Mouse (Mus musculus) layer of hippocampus, adult 18-20 months (tissue): Measurements from ENCODE around the gene Adm. TPM values are rescaled to one million over a fixed set of nuclear protein-coding genes. Genes with fewer than 3 reads are reported as not detected.
"Not testable (repeated sequence)": the region's sequence is repeated elsewhere in the genome, so short reads cannot be mapped to it uniquely, and the experiment has no call there.

ENCODE experiments used
- DNase-seq, 2 experiments: peaks; one replicate each; pipeline ENCODE4 v3.0.0; 2022; ENCODE audit warnings: low spot score in 2 of 2
- total RNA-seq, 2 experiments: library from RNA; stranded (reverse); gene quantifications; 2 replicates each; pipeline ENCODE4 v1.2.3; 2021

Gene Adm
- total RNA-seq, 2 experiments from 2014 or later, result 1.5 to 1.6 TPM

DNA sequence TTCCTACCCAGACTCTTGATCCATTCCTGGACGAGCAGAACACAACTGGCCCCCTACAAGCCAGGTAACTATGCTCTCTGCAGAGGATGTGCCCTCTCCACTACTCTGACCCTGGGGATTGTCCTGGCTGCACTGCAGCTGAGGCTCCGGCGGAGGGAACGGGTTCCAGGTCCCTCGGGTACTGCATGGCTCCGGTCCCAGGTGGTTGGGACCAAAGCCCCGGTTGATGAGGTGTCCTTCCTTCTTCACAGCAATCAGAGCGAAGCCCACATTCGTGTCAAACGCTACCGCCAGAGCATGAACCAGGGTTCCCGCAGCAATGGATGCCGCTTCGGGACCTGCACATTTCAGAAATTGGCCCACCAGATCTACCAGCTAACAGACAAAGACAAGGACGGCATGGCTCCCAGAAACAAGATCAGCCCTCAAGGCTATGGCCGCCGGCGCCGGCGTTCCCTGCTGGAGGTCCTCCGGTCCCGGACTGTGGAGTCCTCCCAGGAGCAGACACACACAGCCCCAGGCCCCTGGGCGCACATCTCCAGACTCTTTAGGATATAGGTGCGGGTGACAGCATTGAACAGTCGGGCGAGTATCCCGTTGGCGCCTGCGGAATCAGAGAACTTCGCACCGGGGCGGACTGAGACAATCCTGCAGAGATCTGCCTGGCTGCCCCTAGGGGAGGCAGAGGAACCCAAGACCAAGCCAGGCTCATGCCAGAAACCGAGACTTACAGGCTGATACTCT, 1.3 kb downstream of the Adm start:
- DNase-seq, result peak in 1 of 2 experiments; percentile 15

DNA sequence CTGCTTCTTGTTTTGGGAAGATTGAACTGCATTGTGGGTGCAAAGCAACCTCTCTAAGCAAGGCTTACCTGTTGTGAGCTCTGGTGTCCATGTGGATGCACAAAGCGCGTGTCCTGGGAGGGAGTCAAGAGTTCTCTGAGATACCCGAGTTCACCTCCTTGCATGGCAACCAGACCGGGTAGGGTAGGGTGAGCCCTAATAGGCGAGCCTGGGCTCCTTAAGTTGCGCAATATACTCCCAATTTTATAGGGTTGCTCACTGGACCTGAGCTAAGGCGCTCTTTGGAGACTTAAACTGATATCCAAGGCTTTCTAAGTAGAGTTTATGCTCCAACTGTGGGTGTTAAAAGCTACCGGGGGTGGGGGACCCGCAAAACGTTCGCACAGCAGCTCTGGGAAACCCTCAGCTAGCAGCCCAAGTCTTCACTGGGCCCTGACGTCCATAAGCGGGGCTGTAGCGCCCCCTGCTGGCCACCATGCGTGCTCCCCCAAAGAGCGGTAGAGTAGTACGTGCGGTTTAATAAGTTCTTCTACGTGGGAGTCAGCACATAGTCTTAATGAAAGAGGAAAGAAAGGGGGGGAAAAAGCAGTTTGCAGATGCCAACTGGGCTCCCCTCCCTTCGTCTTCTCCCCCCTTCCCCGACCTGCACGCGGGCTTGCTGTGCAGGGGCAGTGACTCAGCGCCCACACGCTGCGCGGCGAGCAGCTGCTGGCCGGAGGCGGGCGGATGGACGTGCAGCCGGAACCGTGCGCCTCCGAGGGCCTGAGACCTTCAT, 2.6 kb downstream of the Adm start:
- peak; percentile 71 to 90 for DNase-seq

DNA sequence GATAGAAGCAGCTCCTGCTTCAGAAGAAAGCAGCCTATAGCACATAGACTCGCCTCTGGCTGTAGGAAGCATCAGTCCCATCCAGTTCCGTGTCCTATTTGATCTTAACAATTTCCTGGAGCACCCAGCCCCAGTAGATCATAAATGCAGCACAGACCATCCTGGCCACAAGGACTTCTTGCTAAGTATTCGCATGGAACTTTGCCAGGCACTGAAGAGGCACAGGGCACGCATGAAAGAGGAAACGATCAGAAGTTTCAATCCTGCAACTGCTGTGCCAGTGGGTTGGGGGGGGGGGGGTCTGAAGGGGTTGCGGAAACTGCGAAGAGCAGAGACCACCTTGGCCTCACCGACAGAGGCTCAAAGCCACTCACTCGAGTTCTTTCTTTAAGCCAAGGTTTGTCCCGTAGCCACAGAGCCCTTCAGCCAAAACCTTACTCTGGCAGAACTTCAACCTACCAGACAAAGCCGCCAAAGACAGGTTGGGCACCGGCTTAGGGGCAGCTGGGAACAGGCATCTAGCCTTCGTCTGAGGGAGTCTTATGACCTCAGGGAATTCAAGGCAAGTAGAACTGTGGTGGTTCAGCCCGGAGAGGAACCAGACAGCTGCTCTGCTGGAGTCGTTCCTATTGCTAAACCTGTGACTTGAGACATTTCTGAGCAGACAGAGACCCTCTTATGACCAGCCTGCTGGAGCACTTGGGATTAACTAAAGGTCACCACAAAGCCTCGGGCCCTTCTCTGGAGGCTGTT, 3.9 kb downstream of the Adm start:
- no peak for DNase-seq

DNA sequence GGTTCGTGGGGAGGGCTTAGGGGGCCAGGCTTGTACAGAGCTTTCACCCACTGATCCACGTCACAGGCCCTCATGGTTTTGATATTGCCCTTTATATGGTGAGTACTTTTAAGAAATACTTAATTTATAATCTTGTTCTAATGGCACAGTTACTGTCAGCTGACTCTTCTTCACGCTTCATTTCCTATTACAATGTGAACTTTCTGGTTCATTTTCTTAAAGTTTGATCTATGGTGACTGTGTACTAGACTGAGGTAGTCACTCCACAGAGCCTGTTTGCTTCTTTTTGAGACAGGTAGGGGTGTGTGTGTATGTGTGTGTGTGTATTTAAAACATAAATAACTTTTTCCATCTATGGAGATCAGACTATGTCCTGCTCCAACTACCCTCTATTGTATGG, 8.5 kb downstream of the Adm start:
- no peak for DNase-seq

DNA sequence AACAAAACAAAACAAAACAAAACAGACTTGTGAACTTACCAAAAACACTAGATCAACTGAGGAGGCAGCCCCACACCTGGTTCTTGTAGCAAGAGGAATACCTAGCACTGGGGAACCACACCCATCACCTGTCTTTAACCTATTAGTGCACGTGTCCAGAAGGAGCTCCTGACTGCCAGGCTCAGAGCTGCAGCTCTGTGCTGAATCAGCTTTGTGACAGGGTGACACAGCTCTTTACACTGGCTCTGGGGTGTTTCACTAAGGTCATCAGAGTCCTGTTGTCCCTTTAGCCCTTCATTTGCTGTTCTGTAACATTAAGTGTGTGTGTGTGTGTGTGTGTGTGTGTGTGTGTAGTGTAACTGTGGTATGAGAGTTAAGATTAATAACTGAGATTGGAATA, 9.1 kb downstream of the Adm start:
- no peak for DNase-seq

DNA sequence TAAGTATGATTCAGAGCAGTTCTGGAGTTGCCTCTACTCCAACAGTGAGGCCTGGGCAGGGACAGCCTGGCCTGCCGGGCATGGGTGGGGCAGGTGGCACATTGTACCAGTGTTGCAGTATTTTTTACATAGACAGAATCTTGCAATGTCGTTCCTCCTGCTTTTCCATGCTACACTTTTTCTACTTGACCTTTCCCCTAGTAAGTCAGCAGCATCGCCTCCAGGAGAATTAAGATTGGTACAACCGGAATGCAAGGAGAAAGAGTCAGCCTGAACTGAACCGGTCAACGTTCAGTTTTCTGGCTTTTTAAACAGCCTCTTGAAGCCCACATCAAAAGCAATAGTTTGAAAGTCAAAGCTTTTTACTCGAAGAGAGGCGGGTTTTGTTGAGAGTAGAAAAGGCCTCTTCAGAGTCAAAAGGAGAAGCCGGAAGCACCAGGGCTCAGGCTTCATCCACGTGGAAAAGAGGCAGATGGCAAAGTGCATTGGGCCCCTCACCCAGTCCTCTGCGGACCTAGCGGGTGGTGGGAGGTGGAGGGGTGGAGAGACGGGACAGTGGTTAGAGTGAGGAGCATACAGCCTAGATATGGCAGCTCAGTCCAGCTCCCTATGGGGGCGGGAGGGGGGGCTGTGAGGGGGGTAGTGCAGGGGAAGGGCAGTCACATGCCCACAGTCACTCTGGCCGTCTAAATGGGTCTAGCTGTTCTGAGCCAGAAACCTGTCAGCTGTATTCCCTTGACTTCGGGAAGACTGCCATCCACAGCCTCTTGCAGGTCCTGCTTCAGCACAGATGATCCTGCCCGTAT, 11.0 kb downstream of the Adm start:
- no peak for DNase-seq

DNA sequence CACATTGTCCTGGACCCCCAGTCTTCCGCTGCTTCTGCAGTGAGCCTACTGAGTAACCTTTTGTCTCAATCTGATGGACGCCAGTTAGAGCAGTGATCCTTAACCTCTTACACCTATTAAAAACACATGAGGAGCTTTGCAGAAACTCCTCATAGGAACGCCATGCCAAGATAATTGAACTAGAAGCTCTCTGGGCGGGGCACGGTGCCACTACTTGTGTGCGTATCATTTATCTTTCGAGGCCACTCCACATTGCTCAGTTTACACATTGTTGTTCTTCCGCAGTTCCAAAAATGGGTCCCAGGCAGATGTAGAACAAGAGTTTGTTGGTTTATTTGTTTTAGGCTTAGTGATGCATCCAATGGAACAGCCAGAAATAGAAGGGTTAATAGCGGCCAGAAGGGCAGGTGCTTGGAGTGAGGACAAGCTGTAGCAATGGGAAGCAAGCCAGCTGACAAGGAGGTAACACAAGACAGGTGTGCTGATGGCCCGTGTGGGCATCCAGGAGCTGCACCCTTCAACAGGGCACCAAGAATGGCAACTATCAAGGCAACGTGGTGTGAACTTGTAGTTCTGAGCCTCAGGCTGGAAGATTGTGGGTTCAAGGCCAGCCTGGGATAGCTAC, 11.9 kb downstream of the Adm start:
- no peak for DNase-seq

DNA sequence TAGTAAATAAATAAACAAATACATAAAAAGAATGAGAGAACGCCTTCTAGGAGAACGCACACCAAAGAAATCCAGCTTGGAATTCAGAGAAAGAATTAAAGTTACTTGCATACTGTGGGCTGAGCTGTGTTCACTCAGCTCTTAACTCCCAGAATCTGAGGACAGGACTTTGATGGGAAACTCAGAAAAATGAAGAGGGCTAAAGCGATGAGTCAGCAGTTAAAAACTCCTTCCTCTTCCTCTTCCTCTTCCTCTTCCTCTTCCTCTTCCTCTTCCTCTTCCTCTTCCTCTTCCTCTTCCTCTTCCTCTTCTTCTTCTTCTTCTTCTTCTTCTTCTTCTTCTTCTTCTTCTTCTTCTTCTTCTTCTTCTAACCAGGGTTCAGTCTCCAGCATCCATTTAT, 12.5 kb downstream of the Adm start:
- not testable (repeated sequence) for DNase-seq

DNA sequence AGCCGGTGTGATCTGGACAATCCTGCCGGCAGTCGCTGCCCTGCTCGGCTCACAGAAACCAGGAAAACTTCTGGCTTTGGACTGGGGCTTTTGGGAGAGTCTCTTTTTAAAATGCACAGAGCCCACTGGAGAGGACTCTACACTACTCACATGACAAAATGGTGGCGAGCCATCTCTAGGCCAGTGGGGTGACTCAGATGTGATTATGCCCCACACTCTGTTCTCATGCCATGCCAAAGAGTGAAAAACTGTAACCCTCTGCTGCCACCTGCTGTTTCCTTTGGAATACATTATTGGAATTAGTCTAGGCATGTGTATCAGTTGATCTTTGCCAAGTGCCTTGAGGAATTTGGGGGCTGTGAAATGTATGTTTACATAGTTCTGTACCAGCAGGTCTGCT, 17.9 kb downstream of the Adm start:
- DNase-seq, result peak in 1 of 2 experiments; percentile 84

DNA sequence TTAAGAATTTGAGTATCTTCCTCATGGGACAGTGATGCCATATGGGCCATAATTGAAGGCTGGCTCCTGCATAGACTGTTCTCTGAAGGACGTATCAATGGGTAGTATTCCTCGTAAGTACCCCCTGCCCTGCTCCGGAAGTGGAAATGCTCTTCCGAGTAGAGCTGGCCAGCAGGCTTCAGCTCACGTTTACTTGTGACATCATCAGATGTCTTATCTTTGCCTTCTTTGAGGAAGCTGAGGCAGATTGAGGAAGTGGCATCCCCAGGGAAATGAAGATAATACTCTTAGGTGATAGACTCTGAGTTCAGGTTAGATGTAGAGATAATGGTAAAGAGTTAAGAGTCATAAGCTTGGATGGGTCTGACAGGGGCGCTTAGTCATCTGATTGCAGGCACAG, 18.4 kb downstream of the Adm start:
- DNase-seq, result no peak

DNA sequence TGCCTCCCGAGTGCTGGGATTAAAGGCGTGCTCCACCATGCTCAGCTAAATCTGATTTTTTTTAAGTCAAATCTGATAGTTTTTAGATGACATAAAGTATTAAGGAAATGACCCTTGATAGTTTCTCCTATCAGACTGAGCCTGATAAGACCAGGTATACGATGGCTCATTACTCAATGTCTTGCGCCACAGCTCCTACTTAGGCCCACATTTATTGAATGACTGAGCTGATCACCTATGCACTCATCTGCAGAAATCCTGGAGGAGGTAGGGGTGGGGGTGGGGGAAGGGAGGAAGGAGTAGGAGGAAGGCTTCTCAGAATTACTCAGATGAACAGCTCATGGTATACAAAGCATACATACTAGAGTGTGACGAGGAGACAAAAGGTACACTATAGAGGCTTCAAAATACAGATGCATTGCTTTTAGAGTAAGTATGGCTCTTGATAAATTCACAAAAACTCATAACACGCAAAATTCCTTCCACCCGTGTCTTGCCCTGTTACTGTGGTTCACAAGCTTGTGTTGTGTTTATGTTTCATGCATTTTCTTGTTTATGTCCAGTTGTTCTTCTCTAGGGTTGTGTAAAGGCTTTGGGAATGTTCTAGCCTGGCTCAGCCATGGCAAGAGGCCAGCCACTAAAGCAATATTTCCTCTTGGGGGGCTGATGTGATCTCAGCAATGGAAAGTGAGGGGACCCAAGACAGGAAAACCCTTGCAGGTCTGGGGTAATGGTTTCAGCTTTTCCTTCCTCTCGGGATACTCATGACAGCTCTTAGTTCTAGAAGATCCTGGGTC, 19.3 kb downstream of the Adm start:
- no peak for DNase-seq

DNA sequence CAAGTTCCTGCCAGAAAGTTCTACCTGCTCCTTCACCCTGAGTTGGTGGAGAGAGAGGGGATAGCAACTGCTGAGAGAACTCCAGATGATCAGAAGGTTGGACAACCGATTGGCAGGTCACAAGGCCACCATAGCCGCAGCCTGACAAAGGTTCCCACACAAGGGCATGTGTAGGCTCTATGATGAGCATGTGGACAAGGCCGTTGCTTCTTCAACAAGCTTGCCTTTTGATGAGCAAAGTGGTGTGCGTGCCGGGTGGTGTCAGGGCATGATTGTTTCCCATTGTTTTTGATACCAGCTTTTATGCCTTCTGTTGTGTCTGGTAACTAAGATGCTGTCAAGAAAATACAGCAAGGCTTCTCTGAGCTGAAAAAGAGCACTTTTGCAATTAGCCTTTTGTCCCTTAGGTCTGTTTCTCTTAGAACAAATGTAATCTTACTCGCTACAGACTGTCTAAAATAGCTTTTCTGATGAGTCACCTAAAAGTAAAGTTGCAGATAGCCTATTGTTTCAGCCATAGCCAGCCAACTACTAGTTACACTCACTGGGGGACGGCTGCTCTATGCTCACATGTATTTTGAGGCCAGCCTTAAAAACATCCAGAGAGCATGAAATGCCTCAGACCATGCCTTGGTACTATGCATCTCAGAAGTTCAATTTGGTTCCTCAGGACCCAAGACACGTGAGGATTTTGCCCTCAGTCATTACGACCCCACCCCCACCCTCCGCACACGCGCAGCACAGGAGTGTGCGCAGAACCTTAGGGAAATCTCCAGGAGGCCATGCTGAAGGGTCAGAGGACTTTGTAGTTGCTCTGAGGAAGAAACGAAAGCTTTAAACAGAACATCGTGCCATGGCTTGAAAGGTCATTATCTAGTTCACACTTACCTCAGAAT, 20.3 kb downstream of the Adm start:
- no peak for DNase-seq

DNA sequence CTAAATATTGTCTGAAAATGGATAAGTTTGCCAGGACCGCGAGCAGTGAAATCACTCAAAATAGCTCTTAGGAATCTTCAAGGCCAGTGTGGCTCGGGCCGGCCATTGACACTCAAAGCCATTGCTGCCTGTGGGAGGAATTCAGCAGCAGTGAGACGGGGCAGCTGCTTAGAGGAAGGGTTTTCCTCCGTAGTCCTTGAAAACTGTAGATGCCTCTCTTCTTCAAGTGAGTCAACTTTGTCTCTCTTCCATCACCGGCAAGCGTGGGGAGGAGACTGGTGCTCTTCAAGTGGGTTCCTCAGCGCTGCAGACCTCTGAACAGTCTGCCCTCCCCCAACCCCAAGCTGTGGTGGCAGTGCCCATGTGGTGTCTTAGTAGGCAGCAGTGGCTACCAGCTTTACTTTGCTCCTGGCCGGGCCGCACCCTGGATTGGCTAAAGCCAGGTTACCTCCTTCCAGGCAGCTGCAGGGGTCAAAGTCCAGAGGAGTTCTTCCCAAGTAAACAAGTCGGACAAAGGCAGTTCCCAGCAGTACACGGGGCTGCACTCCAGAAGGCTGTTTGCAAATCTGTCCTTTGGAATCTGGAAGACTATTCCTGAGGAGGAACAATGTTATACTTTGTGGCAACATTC, 21.1 kb downstream of the Adm start:
- no peak for DNase-seq

DNA sequence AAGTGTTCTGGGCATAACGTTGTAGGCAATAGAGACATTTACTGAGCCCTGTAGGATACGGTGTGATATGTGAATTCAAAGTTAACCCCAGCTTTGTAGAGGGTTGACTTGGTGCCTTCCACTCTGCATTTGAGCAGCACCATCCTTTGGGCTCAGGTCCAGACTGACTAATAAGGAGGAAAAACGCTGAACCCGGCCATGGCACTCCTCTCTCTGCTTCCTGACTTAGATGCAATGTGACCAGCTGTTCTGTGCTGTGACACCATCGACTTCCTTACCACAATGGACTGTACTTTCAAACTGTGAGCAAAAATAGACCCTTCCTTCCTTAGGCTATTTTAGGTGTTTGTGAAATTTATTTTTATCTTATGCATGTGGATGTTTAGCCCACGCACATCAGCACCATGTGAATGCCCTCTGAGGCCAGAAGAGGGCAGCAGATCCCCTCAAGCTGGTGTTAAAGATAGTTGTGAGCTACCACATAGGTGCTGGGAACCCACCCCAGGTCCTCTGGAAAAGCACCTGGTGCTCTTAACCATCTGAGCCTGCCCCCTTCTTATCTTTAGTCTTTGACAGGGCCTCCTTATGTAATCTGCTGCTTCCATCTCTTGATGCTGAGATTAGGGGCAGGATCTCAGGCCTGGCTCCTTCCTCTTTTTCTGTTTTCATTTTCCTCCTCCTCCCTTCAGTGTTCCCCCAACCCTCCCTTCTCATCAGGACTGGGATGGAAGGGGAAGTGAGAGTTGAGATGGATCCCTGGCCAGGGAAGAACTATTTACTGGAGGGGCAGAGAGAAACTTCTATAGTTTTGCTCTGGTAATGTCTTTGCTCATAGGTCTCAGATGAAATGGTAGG, 21.9 kb downstream of the Adm start:
- no peak for DNase-seq

DNA sequence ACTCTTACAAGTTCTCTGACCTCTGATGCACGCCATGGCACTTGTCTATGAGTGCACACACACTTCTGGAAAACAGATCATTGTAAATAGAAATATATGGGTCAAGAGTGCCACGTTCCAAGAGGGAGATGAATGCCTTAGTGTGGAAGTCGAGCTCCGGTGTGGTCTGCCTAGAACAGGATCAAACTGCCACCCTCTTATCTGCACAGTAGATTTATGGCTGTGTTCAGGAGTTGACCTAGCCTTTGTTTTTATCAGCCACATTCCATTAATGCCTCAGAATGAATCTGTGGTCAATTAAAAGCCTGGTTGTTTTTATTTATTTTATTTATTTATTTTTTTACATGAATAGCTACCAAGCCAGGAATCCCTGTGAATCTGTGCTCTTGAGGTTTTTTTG, 23.0 kb downstream of the Adm start:
- DNase-seq, result no peak

DNA sequence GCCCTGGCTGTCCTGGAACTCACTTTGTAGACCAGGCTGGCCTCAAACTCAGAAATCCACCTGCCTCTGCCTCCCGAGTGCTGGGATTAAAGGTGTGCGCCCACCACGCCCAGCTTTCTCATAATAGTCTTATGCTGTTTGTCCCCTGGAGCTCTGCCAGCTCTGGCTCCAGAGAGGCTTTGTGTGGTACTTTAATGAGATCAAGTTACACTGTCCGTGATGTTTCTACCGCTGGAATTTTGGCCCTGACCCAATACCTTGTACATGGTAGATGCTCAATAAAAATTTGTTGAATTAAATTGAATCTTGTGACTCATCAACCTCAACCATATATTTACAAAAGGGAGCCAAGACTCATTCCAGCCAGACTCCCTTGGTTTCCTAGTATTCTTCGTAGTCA, 23.6 kb downstream of the Adm start:
- DNase-seq, result no peak

DNA sequence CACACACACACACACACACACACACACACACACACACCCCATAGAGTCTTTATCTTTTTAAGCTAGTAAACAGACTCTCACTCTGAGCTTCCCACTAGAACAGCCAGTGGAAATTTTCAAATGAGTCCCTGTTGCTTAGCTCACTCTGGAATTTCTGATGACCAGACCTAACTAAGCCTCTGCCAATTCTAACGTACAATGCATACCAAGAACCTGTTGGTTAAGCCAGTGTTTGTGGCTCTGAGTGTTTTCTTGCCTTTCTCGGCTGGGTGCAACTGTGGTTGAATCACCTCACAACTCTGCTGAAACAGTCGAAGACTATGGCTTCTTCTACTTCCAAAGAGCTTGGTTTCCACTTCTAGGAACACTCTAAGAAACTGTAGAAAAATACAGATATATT, 27.8 kb downstream of the Adm start:
- DNase-seq, result no peak

DNA sequence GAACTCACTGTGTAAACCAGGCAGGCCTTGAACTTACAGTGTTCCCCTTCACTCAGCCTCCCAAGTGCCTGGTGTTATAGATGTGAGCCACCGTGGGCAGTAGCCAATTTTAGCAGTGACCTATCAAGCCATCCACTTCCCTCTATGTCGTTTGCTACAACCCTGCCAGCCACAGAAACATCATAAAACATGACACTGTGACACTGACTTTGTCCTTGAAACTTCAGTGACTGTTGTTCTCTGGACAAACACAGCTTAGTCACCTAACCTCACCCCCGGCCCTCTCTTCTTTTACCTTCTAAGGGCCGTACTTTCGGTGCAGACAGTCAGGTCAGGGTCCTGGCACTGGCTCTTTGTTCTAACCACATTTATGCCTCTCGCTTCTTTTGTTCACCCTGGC, 28.5 kb downstream of the Adm start:
- no peak for DNase-seq
